Mouse (Mus musculus) embryonic stem cell, embryonic (primary cell): ENCODE results near the gene Cd79a.

Experiments
- CTCF ChIA-PET, 4 experiments: fragments of 300-600 bp in 2 of 4; fragments of 350-600 bp in 2 of 4; sonication (Branson Sonifier 250); formaldehyde crosslinking; loops; one replicate each; lab custom pipeline; 2022; ENCODE audit warnings: inconsistent platforms in 2 of 4; lab: Charles Lee
- POLR2A ChIA-PET, 4 experiments: fragments of 300-600 bp in 2 of 4; fragments of 350-600 bp in 2 of 4; sonication (Branson Sonifier 250); formaldehyde crosslinking; loops; one replicate each; lab custom pipeline; 2022; ENCODE audit warnings: antibody characterized with exemption in 4 of 4, inconsistent platforms in 1 of 4; lab: Charles Lee

Gene Cd79a

DNA sequence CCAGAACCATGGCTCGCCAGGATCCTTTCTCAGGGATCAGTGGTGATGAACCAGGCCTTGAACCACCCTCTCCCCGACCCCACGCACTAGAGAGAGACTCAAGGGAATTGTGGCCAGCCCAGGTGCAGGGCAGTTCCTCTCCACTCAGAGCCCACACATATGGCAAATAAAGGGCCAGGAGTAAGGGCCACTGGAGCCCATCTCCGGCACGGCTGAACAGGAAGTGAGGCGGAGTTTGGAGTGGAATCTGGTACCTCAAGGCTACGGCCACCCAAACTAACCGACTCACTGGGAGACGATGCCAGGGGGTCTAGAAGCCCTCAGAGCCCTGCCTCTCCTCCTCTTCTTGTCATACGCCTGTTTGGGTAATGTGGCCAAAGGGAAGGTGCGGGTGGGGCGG is at the start of gene Cd79a:
TSS of gene Cd79a (plus strand) at position 158 of the 400 bp plus-strand sequence.
- POLR2A ChIA-PET, result interaction anchor here in 2 of 4 experiments (0.7 to 18.4 kb wide), 9 partner anchors 4 to 108 kb away, joined by 3 to 436 read pairs (median 410); partner anchors contain the start of genes Arhgef1 (in 2 of the 2), Rps19 (in 2 of the 2), Cd79a (in 1 of the 2) and Dmrtc2 (in 1 of the 2)
- CTCF ChIA-PET, result no interaction called here

DNA sequence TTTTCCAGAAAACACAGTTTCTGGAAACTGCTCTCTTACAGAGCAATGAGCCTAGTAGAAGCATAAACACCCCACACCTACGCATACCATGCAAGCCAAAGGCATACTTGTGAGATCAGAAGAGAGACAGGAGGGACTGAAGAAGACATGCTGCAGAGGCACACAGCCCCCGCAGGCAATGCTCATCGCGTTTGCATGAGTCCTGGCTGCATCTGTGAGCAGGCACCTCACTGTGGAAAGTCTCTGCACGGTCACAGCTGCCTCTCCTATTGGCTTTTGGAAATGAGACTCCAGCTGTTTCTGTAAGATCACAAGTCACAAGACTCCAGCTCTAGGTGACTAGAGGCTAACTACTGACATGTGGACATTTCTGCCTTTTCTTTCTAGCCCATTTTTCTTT is 47.0 kb upstream of the Cd79a start:
- ChIA-PET POLR2A (interaction anchor here in 3 of 4 experiments (0.5 to 6.1 kb wide), 49 partner anchors 9 to 448 kb away, joined by 3 to 238 read pairs (median 7); partner anchors contain the start of genes Rps19 (in 3 of the 3), Dmrtc2 (in 2 of the 3), Lypd4 (in 2 of the 3) and Rabac1 (in 2 of the 3)), CTCF (interaction anchor here in 3 of 4 experiments (0.7 to 1.3 kb wide), 3 partner anchors 34 to 244 kb away, joined by 4 to 7 read pairs (median 4); partner anchors contain the start of gene Rps19 (in 1 of the 3))

DNA sequence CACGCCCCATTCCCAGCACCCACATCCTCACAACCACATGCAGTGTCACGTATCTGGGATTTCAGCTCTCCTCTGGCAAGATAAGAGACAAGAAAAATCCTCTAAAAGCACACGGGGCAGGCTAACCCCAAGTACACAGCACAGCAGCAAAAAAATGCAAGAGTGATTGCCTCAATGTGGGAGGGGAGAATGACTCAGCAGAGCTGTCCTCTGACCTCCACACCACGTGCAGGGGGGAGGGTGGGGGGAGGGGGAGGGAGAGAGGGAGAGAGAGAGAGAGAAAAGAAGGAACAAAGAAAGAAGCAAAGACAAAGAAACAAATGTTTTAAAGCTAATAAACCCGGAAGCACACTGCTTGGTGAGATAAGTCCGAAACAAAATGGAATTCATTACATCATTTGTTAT is 46.3 kb upstream of the Cd79a start:
- POLR2A ChIA-PET, result interaction anchor here in 3 of 4 experiments (0.6 to 6.1 kb wide), 68 partner anchors 8 to 447 kb away, joined by 3 to 238 read pairs (median 5); partner anchors contain the start of genes Rabac1 (in 3 of the 3), Rps19 (in 3 of the 3), Dmrtc2 (in 2 of the 3) and Lypd4 (in 2 of the 3)

DNA sequence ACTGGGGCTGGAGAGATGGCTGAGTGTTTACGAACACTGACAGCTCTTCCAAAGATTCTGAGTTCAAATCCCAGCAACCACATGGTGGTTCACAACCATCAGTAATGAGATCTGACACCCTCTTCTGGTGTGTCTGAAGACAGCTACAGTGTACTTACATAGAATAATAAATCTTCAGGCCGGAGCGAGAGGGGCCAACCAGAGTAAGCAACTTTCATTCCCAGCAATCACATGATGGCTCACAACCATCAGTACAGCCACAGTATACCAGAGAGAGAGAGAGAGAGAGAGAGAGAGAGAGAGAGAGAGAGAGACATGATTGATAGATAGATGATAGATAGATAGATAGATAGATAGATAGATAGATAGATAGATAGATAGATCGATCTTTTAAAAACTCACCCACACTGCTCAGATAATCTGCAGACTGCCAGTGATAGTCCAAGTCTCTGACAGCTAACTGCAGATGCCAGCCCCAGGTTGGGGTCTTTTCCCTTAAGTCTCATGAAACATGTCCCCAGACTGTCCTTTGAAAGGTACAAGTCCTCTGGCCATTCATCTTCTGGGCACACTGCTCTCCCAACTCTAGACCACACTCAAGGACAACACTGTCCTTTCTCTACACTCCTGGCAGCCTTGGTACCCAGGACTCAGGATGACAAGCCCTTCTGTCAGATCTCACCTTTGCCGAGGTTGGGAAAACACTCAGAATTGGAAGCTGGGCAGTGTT is 45.4 kb upstream of the Cd79a start:
- POLR2A ChIA-PET, result interaction anchor here in 3 of 4 experiments (0.5 to 6.1 kb wide), 64 partner anchors 9 to 446 kb away, joined by 3 to 238 read pairs (median 5); partner anchors contain the start of genes Rabac1 (in 3 of the 3), Dmrtc2 (in 2 of the 3), Lypd4 (in 2 of the 3) and Rps19 (in 2 of the 3)
- CTCF ChIA-PET, result interaction anchor here in 2 of 4 experiments (0.8 to 1.3 kb wide), 3 partner anchors 53 to 328 kb away, joined by 3 to 13 read pairs (median 5); partner anchors contain the start of gene Pou2f2 (in 1 of the 2)

More for the DNA sequence above, 46.3 kb upstream of the Cd79a start:
- CTCF ChIA-PET, result interaction anchor here in 3 of 4 experiments (0.7 to 1.3 kb wide), 6 partner anchors 33 to 329 kb away, joined by 3 to 13 read pairs (median 4); partner anchors contain the start of genes Pou2f2 (in 1 of the 3) and Rps19 (in 1 of the 3)

DNA sequence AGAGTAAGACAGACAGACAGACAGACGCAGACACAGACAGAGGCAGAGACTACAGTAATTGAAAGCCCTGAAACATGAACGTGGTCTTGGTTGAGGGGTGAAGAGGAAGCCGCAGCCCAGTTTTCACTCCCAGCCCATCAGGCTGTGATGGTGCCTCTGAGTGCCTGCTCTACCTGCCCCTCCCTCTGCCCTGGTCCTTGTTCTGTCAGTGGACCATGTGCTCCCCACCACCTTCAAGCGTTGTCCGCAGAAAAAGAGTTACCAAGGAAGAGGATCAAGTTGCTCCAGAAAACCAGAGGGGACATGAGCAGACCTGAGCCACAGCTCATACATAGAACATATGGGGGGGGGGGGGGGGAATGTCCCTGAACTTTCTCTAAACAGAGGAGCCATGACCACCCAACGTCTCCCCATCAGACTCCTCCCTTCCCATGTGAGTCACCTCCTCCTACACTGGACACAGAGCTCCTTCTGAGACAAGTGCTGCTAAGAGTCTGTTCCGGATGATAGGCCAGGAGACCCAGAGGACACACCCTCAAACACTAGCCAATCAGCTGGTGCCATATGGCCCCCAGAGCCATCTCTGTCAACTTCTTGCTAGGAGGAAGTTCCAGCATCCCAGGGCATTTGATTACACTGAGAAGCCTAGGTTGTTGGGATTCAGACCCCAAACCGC is 44.5 kb upstream of the Cd79a start:
- ChIA-PET POLR2A (interaction anchor here (0.6 to 6.1 kb wide), 39 partner anchors 9 to 425 kb away, joined by 3 to 238 read pairs (median 5); partner anchors contain the start of genes Dmrtc2 (in 3 of the 4), Lypd4 (in 3 of the 4), Rps19 (in 3 of the 4) and Rabac1 (in 2 of the 4)), CTCF (interaction anchor here (0.5 to 1.6 kb wide), 14 partner anchors 17 to 464 kb away, joined by 3 to 10 read pairs (median 4); partner anchors contain the start of genes Dmrtc2 (in 1 of the 4), Lypd4 (in 1 of the 4), Megf8 (in 1 of the 4) and Rps19 (in 1 of the 4))

DNA sequence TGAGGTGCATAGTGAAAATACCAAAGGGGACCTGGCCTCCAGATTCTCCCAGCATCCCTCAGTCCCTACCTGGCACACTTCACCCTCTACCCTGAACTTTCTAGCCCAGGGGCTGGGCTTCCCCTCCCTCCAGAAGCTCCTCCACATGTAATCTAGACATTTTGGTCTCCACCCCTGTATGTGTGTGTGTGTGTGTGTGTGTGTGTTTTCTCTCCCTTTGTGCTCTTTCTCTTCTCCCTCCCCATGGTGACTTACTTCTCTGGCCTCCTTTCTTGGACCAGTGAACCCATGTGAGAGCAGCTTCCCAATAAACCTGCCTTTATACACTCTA is 44.0 kb upstream of the Cd79a start:
- CTCF ChIA-PET, result interaction anchor here (0.6 to 1.6 kb wide), 14 partner anchors 17 to 463 kb away, joined by 3 to 10 read pairs (median 4); partner anchors contain the start of genes Dmrtc2 (in 1 of the 4), Lypd4 (in 1 of the 4), Megf8 (in 1 of the 4) and Rabac1 (in 1 of the 4)
- POLR2A ChIA-PET, result interaction anchor here (0.6 to 6.1 kb wide), 39 partner anchors 8 to 425 kb away, joined by 3 to 238 read pairs (median 5); partner anchors contain the start of genes Dmrtc2 (in 3 of the 4), Lypd4 (in 3 of the 4), Rps19 (in 3 of the 4) and Rabac1 (in 2 of the 4)

DNA sequence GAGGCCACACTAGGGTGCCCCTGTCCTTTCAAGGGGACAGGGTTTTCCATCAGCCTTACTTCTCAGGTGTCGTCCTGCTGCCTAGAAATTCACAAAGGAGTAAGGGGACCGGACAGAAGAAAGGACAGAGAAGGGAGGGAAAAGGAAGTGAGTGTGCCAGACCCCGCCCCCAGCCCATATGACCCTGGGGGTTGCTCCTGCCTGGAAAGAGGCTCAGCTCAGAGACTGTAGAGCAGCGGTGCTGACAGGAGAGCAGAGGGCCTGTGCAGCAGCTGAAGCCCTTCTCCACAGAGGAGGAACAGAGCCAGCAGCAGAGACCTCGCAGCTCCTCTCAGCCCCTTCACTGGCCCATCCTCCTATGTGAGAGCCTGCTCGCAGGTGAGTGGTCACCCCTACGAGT is 43.5 kb upstream of the Cd79a start:
- CTCF ChIA-PET, result interaction anchor here in 2 of 4 experiments (0.7 to 1.6 kb wide), 7 partner anchors 8 to 132 kb away, joined by 3 to 5 read pairs (median 3); partner anchors contain the start of genes Dmrtc2 (in 1 of the 2), Lypd4 (in 1 of the 2), Rabac1 (in 1 of the 2) and Rps19 (in 1 of the 2)
- POLR2A ChIA-PET, result interaction anchor here (0.5 to 6.1 kb wide), 29 partner anchors 8 to 424 kb away, joined by 3 to 238 read pairs (median 6); partner anchors contain the start of genes Dmrtc2 (in 3 of the 4), Lypd4 (in 3 of the 4), Rps19 (in 3 of the 4) and Rabac1 (in 1 of the 4)

DNA sequence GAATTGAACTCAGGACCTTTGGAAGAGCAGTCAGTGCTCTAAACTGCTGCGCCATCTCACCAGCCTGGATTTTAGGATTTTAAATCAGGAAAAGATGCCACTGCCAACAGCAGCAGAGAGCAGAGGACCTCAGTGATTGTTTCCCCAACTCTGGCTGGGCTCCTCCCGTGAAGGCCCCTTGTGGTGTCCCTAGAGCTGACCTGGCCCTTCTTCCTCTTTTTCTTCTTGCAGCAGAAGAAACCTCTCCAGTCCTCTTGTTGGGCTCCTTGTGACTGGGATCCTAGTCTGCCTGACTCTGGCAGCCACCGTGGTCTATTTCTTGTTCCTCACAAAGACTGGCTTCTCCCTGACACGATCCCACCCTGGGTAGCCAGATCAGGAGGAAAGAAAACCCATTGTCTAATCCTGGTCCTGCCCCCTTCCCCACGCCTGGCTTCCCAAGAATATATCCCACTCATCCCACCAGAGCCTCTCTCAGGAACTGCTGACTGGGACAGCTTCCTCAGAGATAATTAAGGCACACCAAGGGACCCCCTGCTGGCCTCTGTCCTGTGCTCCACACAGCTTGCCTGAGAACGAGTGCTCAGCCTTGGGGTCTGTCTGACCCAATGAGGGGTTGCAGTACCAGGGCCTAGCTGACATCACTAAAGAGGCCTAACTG is 40.6 kb upstream of the Cd79a start:
- ChIA-PET POLR2A (interaction anchor here in 2 of 4 experiments (0.8 to 1.9 kb wide), 4 partner anchors 10 to 34 kb away, joined by 3 to 7 read pairs (median 6); partner anchors contain the start of gene Rps19 (in 2 of the 2)), CTCF (interaction anchor here in 3 of 4 experiments (0.7 to 1.3 kb wide), 6 partner anchors 26 to 160 kb away, joined by 3 to 5 read pairs (median 3); no protein-coding TSS in a partner anchor)

DNA sequence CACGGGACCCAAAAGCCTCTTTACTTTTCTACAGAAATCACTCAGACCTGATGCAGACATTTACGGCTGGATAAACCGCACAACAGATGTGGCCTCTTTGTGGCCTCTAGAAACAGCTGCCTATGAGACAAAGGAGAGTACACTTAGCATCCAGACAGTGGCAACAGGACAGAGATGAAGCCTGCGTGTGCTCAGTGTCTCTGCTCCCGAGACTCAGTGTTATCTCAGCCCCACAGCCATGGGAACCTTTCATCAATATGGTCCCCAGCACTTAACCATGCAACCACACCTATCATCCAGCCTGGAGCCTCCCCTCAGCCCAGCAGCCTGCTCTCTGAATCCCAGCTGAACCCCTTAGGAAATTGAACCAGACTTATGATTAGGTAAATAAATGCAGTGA is 37.9 kb upstream of the Cd79a start:
- ChIA-PET CTCF (no interaction called here), POLR2A (interaction anchor here in 1 of 4 experiments (0.9 to 2.1 kb wide), 4 partner anchors 12 to 31 kb away, joined by 3 to 5 read pairs (median 4); no protein-coding TSS in a partner anchor)

DNA sequence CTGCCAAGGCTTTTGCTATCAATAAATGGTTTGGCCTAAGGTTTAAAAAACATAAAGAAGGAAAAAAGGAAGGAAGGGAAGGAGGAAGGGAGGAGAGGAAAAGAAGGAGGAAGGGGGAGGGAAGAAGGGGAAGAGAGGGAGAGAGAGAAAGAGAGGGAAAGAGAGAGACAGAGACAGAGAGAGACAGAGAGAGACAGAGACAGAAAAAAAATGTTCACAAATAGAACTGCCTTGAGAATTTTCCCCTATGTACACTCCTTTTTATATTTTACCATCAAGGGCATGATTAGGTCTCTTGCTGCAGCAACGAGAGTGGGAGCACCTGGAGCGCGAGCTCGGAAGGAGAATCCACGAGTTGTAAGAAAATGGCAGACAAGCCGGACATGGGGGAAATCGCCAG is 35.3 kb upstream of the Cd79a start, which contains the start of gene Gm9844:
TSS of gene Gm9844 (plus strand) at position 301 of the 400 bp plus-strand sequence.
- ChIA-PET POLR2A (no interaction called here), CTCF (no interaction called here)

DNA sequence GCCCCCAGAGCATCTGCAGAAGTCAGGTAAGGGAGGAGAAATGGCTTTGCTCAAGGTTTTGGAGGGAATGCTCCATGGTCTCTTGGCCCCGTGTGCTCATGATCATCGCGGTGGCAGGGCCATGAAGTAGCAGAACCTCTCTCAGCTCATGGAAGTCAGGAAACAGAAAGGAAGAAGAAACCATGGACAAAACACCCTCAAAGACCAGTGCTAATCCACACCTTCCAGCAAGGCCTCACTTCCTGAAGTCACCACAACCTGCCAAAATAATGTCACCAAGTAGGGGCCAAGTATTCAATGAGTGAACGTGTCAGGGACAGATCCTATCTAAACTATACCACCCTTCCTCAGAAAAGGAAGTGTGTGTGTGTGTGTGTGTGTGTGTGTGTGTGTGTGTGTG is 34.3 kb upstream of the Cd79a start:
- POLR2A ChIA-PET, result interaction anchor here in 1 of 4 experiments (0.6 to 0.8 kb wide), 2 partner anchors 17 to 53 kb away, joined by 3 to 4 read pairs; no protein-coding TSS in a partner anchor
- CTCF ChIA-PET, result interaction anchor here in 1 of 4 experiments (0.7 kb wide), 1 partner anchor 59 kb away, joined by 3 read pairs; no protein-coding TSS in a partner anchor

DNA sequence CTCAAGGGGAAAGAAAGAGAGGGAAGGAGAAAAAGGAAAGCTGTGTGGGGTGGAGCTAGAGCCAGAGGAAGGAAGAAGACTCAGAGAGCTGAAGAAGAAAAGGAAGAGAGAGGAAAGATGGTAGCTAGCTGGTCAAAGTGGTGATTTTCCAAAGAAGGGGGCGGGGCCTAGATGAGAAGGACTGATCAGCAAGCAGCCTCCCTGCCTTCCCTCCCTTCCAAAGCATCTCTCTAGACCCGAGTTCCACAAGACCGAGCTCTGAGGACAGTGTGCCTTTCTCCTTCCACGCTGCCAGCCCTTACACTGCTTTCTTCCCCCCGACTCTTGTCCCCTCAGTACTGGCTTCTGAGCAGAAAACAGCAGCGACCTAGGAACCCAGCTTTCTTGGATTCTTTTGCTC is 33.0 kb upstream of the Cd79a start:
- ChIA-PET CTCF (interaction anchor here in 2 of 4 experiments (0.6 to 1.3 kb wide), 3 partner anchors 101 to 300 kb away, joined by 3 to 7 read pairs (median 3); no protein-coding TSS in a partner anchor), POLR2A (interaction anchor here (0.6 to 2.5 kb wide), 18 partner anchors 8 to 27 kb away, joined by 3 to 11 read pairs (median 4); partner anchors contain the start of gene Rps19 (in 3 of the 4))

DNA sequence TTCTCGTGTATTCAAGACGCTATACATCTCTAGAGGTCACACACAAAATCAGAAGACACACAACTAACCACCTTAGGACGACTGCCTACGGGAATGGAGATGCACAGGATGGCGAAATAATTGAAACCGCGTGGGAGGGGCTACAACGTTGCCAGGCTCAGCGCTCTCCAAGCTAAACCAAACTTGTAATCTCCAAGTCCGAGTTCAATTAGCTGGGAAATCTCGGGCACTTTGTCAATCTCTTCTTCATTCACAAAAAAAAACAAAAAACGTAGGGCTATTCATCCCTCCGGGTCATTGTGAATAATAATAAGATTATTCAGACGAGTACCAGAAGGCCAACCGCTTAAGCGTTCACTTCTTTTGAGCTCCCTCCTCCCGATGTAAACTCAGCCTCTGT is 28.1 kb upstream of the Cd79a start:
- POLR2A ChIA-PET, result interaction anchor here (0.6 to 17.0 kb wide), 25 partner anchors 11 to 395 kb away, joined by 3 to 425 read pairs (median 4); partner anchors contain the start of genes Rps19 (in 3 of the 4) and Rabac1 (in 1 of the 4)

DNA sequence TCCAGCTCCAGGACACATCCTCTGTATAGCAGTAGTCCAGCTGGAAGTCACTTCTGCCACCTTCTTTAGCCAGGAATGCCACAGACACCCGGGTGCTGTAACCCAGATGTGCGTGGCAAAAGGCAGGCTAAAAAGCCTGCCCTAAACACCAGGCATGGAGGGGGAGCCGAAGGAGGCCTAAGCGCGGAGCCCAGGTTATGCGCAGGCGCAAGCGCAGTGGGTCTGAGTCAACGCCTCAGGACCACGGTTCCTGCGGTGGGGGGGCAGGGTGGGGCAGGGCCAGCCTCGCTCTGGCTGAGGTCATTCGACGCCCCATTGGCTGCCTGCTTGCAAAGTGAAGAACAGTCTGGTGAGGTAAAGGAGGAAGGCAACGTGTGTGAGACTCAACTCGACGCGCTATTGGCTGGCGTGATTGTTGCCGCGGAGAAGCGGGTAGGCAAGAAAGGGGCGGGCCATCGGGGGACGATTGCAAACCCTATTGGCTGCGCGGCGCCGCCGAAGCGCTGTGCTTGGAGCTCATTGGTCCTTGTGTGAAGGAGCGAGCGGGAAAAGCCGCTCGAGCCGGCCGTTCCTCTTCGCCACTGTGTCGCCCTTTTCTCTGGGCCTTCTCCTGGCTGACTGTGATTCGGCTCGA is 27.5 kb upstream of the Cd79a start, which contains the start of the genes Lypd4 and Dmrtc2:
TSS of gene Lypd4 (minus strand) at position 410 of the 634 bp plus-strand sequence.
TSS of gene Dmrtc2 (plus strand) at position 526 of the 634 bp plus-strand sequence.
- ChIA-PET POLR2A (interaction anchor here (0.6 to 17.0 kb wide), 37 partner anchors 10 to 398 kb away, joined by 3 to 425 read pairs (median 5); partner anchors contain the start of genes Rps19 (in 4 of the 4), Rabac1 (in 2 of the 4), Arhgef1 (in 1 of the 4) and Cic (in 1 of the 4)), CTCF (interaction anchor here (0.6 to 1.6 kb wide), 12 partner anchors 10 to 269 kb away, joined by 3 to 10 read pairs (median 4); partner anchors contain the start of genes Rabac1 (in 1 of the 4) and Rps19 (in 1 of the 4))

More for the DNA sequence above, 28.1 kb upstream of the Cd79a start:
- CTCF ChIA-PET, result interaction anchor here (0.6 to 1.6 kb wide), 7 partner anchors 12 to 315 kb away, joined by 3 to 10 read pairs (median 4); partner anchors contain the start of gene Rabac1 (in 1 of the 4)

DNA sequence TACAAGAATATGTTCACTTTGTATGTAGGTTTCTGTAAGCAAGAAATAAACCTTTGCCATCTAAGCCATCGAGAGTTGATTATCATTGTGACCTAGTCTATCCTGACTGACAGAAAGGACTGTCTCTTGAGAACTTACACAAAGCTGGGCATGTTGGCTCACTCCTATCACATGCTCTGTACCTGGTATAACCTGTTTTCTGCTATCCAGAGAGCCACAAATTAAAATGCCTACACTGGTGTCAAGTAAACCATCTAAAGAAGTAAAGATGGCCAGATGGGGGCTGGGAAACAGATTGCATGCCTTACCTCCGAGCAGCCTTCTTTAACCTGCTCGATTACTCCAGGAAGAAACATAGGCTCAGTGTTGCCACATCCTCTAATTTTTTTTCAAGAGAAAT is 19.6 kb upstream of the Cd79a start:
- ChIA-PET POLR2A (interaction anchor here in 3 of 4 experiments (1.0 to 17.0 kb wide), 9 partner anchors 8 to 95 kb away, joined by 3 to 425 read pairs (median 29); partner anchors contain the start of genes Rps19 (in 2 of the 3), Dmrtc2 (in 1 of the 3), Lypd4 (in 1 of the 3) and Rabac1 (in 1 of the 3)), CTCF (no interaction called here)
